ENCODE assay signal across 8 mouse cellular contexts in genomic region chr11:54111976-54112741, GRCm38 (mm10). TPM values are rescaled to one million over a fixed set of nuclear protein-coding genes. Genes with fewer than 3 reads are reported as not detected.
DNase-seq lines count a peak whose midpoint lies in the region; ATAC-seq and TF ChIP-seq lines count a peak whose summit lies in the region.

No protein-coding gene starts in this region.

- peaks cover 18% of the 10 kb centered on the region for H3K36me3 ChIP-seq in heart, embryonic 13.5 days
- H3K36me3 ChIP-seq in kidney, embryonic 14.5 days (ENCODE audit: control insufficient read depth, insufficient read depth, low read length), result no peaks in the 10 kb centered on the region; the same call in 1 of the 2 replicates
- peaks cover 6% of the 10 kb centered on the region for H3K36me3 ChIP-seq in stomach, embryonic 14.5 days (ENCODE audit: control insufficient read depth, insufficient read depth, low read length)

- H3K9ac ChIP-seq in heart, embryonic 13.5 days, result peak overlapping the region; percentile 68
- peak overlapping the region; percentile 7; the same call in 1 of the 2 replicates for H3K9ac ChIP-seq in kidney, embryonic 14.5 days (ENCODE audit: low read depth, low read length)
- H3K9ac ChIP-seq in stomach, embryonic 14.5 days (replicated peaks; ENCODE audit: low read depth, low read length), result no peak overlapping the region

- H3K27ac ChIP-seq in left cerebral cortex, adult 2 months, result peak overlapping the region; percentile 91
- H3K27ac ChIP-seq in cortical plate, adult 2 months (ENCODE audit: insufficient read depth, low read length), result peak overlapping the region; percentile 54
- peak overlapping the region; percentile 94 for H3K27ac ChIP-seq in heart, embryonic 13.5 days (replicated peaks)
- peak overlapping the region; percentile 10; the same call in 1 of the 2 replicates for H3K27ac ChIP-seq in kidney, embryonic 14.5 days (ENCODE audit: low read depth, low read length)
- peak overlapping the region; percentile 57; the same call in 1 of the 2 replicates for H3K27ac ChIP-seq in stomach, embryonic 14.5 days (ENCODE audit: low read length)

- TF ChIP-seq POLR2A in cortical plate, adult 2 months (IDR thresholded peaks at IDR 0.05; ENCODE audit: extremely low read depth, insufficient read depth, low read length), result no peak

- H3K4me3 ChIP-seq in left cerebral cortex, adult 2 months, result no peak overlapping the region
- no peak overlapping the region for H3K4me3 ChIP-seq in cortical plate, adult 2 months (ENCODE audit: insufficient read depth, low read length)
- H3K4me3 ChIP-seq in heart, embryonic 13.5 days, result no peak overlapping the region
- H3K4me3 ChIP-seq in kidney, embryonic 14.5 days (ENCODE audit: low read length), result no peak overlapping the region
- H3K4me3 ChIP-seq in stomach, embryonic 14.5 days (ENCODE audit: low read depth, low read length), result no peak overlapping the region

- TF ChIP-seq CTCF in left cerebral cortex, adult 2 months (IDR thresholded peaks at IDR 0.05), result no peak
- no peak for TF ChIP-seq CTCF in cortical plate, adult 2 months (IDR thresholded peaks at IDR 0.05; ENCODE audit: extremely low read depth, insufficient read depth, low read length)

- no peaks in the 10 kb centered on the region for H3K9me3 ChIP-seq in heart, embryonic 13.5 days
- no peaks in the 10 kb centered on the region for H3K9me3 ChIP-seq in kidney, embryonic 14.5 days (ENCODE audit: control insufficient read depth, low read length)
- H3K9me3 ChIP-seq in stomach, embryonic 14.5 days (ENCODE audit: control insufficient read depth, low read depth, low read length), result no peaks in the 10 kb centered on the region

- peak overlapping the region; percentile 60 for H3K4me2 ChIP-seq in heart, embryonic 13.5 days
- peak overlapping the region; percentile 29; the same call in 1 of the 2 replicates for H3K4me2 ChIP-seq in kidney, embryonic 14.5 days (replicated peaks; ENCODE audit: low read depth, low read length)
- 0 out of 2 replicates have a peak overlapping the region, but pooled peaks have one; percentile 10 for H3K4me2 ChIP-seq in stomach, embryonic 14.5 days (replicated peaks; ENCODE audit: low read depth, low read length)

- WGBS in heart, embryonic 13.5 days, result 67% methylated on average over 21 of the region's 21 CpGs
- WGBS in kidney, embryonic 14.5 days, result 74% methylated on average over 21 of the region's 21 CpGs
- WGBS in stomach, embryonic 14.5 days, result 66% methylated on average over 21 of the region's 21 CpGs

- intact Hi-C loops in left cerebral cortex, adult 2 months (cut with DNase I), result no loop called here

- H3K27me3 ChIP-seq in heart, embryonic 13.5 days (replicated peaks), result no peaks in the 10 kb centered on the region
- no peaks in the 10 kb centered on the region for H3K27me3 ChIP-seq in kidney, embryonic 14.5 days (ENCODE audit: control insufficient read depth, insufficient read depth, low read length)
- no peaks in the 10 kb centered on the region for H3K27me3 ChIP-seq in stomach, embryonic 14.5 days (ENCODE audit: control insufficient read depth, insufficient read depth, low read length)

- no peak for DNase-seq in left cerebral cortex, adult 2 months (ENCODE audit: extremely low spot score in 1 of 2, low spot score in 2 of 2)
- DNase-seq in left cerebral cortex, adult 8-10 months (ENCODE audit: low spot score in 2 of 2), result no peak
- DNase-seq in lung, postnatal 10 days, result peak; percentile 38

- ATAC-seq in heart, embryonic 13.5 days (ENCODE audit: extremely low read depth, insufficient number of reproducible peaks, low FRiP score, low TSS enrichment), result no peak
- ATAC-seq in kidney, embryonic 14.5 days (ENCODE audit: low FRiP score, low TSS enrichment), result no peak; the same call in 1 of the 2 replicates
- no peak for ATAC-seq in stomach, embryonic 14.5 days (ENCODE audit: insufficient number of reproducible peaks, insufficient read depth, low FRiP score, low read depth)
- no peak for ATAC-seq in megakaryocyte-erythroid progenitor cell, adult 5-6 weeks (replicated peaks; ENCODE audit: low FRiP score, low TSS enrichment, poor library complexity, severe bottlenecking)

- H3K4me1 ChIP-seq in cortical plate, adult 2 months (ENCODE audit: control insufficient read depth, insufficient read depth, low read length), result peaks cover 5% of the 10 kb centered on the region
- H3K4me1 ChIP-seq in heart, embryonic 13.5 days, result peaks cover 90% of the 10 kb centered on the region
- peaks cover 19% of the 10 kb centered on the region; the same call in 1 of the 2 replicates for H3K4me1 ChIP-seq in kidney, embryonic 14.5 days (ENCODE audit: control insufficient read depth, insufficient read depth, low read length)
- peaks cover 16% of the 10 kb centered on the region for H3K4me1 ChIP-seq in stomach, embryonic 14.5 days (ENCODE audit: control insufficient read depth, insufficient read depth, low read length)

RNA-seq across cellular contexts. Expression of gene P4ha2, which starts 12.3 kb away (rescaled TPM):
- 10 to 100 TPM; 21.8 to 32.0 TPM for total RNA-seq in left cerebral cortex, adult 2 months (2021)
- 10 to 100 TPM; 18.1 to 22.4 (median 20.0) TPM for total RNA-seq in left cerebral cortex, adult 8-10 months (2022)
- 16.2 and 17.2 TPM in 2 replicates for polyA plus RNA-seq in cortical plate, adult 2 months (2012; rRNA removed)
- 44.7 and 51.5 TPM in 2 replicates for polyA plus RNA-seq in heart, embryonic 13.5 days (2015; fragmentation: Nextera tagmentation; extraction: Ambion mirVana)
- 19.3 and 25.1 TPM in 2 replicates for polyA plus RNA-seq in kidney, embryonic 14.5 days (2014; fragmentation: Nextera tagmentation; extraction: Ambion mirVana)
- polyA plus RNA-seq in stomach, embryonic 14.5 days (2014; fragmentation: Nextera tagmentation; extraction: Ambion mirVana), result 46.9 and 56.4 TPM in 2 replicates
- 1.4 and 12.9 TPM in 2 replicates for total RNA-seq in megakaryocyte-erythroid progenitor cell, adult 5-6 weeks (2014; fragmentation: Nextera tagmentation)
- total RNA-seq in megakaryocyte-erythroid progenitor cell, adult 5-6 weeks (2017), result 0.65 and 2.5 TPM in 2 replicates

RNA-seq across cellular contexts. Expression of gene Pdlim4, which starts 43.3 kb away (rescaled TPM):
- total RNA-seq in left cerebral cortex, adult 2 months (2021), result 10 to 100 TPM; 13.8 to 14.0 TPM
- total RNA-seq in left cerebral cortex, adult 8-10 months (2022), result 10 to 100 TPM; 13.9 to 20.5 (median 15.7) TPM
- polyA plus RNA-seq in cortical plate, adult 2 months (2012; rRNA removed), result 21.2 and 22.1 TPM in 2 replicates
- polyA plus RNA-seq in heart, embryonic 13.5 days (2015; fragmentation: Nextera tagmentation; extraction: Ambion mirVana), result 9.5 and 9.7 TPM in 2 replicates
- polyA plus RNA-seq in kidney, embryonic 14.5 days (2014; fragmentation: Nextera tagmentation; extraction: Ambion mirVana), result 52.1 and 54.6 TPM in 2 replicates
- polyA plus RNA-seq in stomach, embryonic 14.5 days (2014; fragmentation: Nextera tagmentation; extraction: Ambion mirVana), result 71.1 and 76.7 TPM in 2 replicates
- not detected in 2 replicates for total RNA-seq in megakaryocyte-erythroid progenitor cell, adult 5-6 weeks (2014; fragmentation: Nextera tagmentation)
- total RNA-seq in megakaryocyte-erythroid progenitor cell, adult 5-6 weeks (2017), result 0.69 TPM in 1 of 2 replicates, not detected in the other

Comparison
In these comparisons a context has a peak if more than half of its experiments do, and no peak if none do; other contexts are left out.
1. H3K27ac ChIP-seq: peak in every context shown above with its lines; median percentile 94 in heart, embryonic 13.5 days; 91 in left cerebral cortex, adult 2 months; 57 in stomach, embryonic 14.5 days; 54 in cortical plate, adult 2 months; 10 in kidney, embryonic 14.5 days.
2. H3K4me2 ChIP-seq: peak in every context shown above with its lines; median percentile 60 in heart, embryonic 13.5 days; 29 in kidney, embryonic 14.5 days; 10 in stomach, embryonic 14.5 days.